Mouse (Mus musculus) heart, postnatal 0 days (tissue): ENCODE measurements around the gene Mphosph6. TPM values are rescaled to one million over a fixed set of nuclear protein-coding genes. Genes with fewer than 3 reads are reported as not detected.
A peak's percentile ranks its signal among the peaks of the same experiment; 100 is the strongest.

Experiments
- ATAC-seq: fragments of 200-750 bp; cut with Nextera tagmentation; 2 replicates; pipeline ENCODE4 v1.8.0; 2017; ENCODE audit warnings: low read depth, moderate number of reproducible peaks, moderate library complexity; ENCODE audit not compliant: insufficient read depth
- DNase-seq: peaks from one replicate; pipeline ENCODE4 v3.0.0-alpha.2; 2016; ENCODE audit warnings: low spot score
- H3K27ac ChIP-seq: fragments of 300-500 bp; sonication (generic); 2 replicates; pipeline ENCODE4 v1.5.1; 2014; ENCODE audit warnings: low read depth, mild to moderate bottlenecking
- H3K27me3 ChIP-seq: fragments of 300-500 bp; sonication (generic); 2 replicates; pipeline ENCODE4 v1.6.1; 2014; ENCODE audit warnings: low read length, mixed read lengths; ENCODE audit not compliant: control insufficient read depth, insufficient read depth
- H3K36me3 ChIP-seq: fragments of 300-500 bp; sonication (generic); replicated peaks from 2 replicates; pipeline ENCODE4 v1.6.1; 2014; ENCODE audit warnings: low read length, mixed read lengths; ENCODE audit not compliant: control insufficient read depth, insufficient read depth
- H3K4me1 ChIP-seq: fragments of 300-500 bp; sonication (generic); 2 replicates; pipeline ENCODE4 v1.6.1; 2014; ENCODE audit warnings: antibody characterized with exemption; ENCODE audit not compliant: control insufficient read depth, insufficient read depth
- H3K4me2 ChIP-seq: fragments of 300-500 bp; sonication (generic); 2 replicates; pipeline ENCODE4 v1.6.1; 2014; ENCODE audit warnings: low read depth, mild to moderate bottlenecking, low read length, moderate library complexity
- H3K4me3 ChIP-seq: fragments of 300-500 bp; sonication (generic); 2 replicates; pipeline ENCODE4 v1.5.1; 2014; ENCODE audit warnings: low read depth, low read length
- H3K9ac ChIP-seq: fragments of 300-500 bp; sonication (generic); replicated peaks from 2 replicates; pipeline ENCODE4 v1.6.1; 2014; ENCODE audit warnings: low read depth, low read length, mixed read lengths
- H3K9me3 ChIP-seq: fragments of 300-500 bp; sonication (generic); replicated peaks from 2 replicates; pipeline ENCODE4 v1.6.1; 2016; ENCODE audit warnings: low read length; ENCODE audit not compliant: control insufficient read depth
- CTCF ChIP-seq: IDR thresholded peaks from 2 replicates; pipeline ENCODE4 v1.5.1; 2016; ENCODE audit warnings: antibody characterized with exemption, control low read depth, low read depth
- EP300 ChIP-seq: IDR thresholded peaks from 2 replicates; pipeline ENCODE4 v1.6.1; 2016; ENCODE audit warnings: antibody characterized with exemption, low read depth
- WGBS: fragments of 180-500 bp; shearing (Covaris S2); extraction: QIAGEN DNeasy Blood & Tissue Kit; methylation state at CpG from one replicate; pipeline ENCODE4 v1.1.7; 2014; 5-methylcytosine and 5-hydroxymethylcytosine counted together
- polyA plus RNA-seq: library from polyadenylated mRNA; unstranded; fragments of >200 nt; fragmentation: Nextera tagmentation; extraction: Ambion mirVana; gene quantifications from 2 replicates; pipeline ENCODE4 v1.2.1, GENCODE M21; 2015
- total RNA-seq: library from RNA; depleted of rRNA; stranded (reverse); fragments of >200 nt; gene quantifications from 2 replicates; pipeline ENCODE4 v1.2.3, GENCODE M21; 2014; ENCODE audit warnings: low replicate concordance

Mphosph6 gene
- total and polyA plus RNA-seq, 2 experiments from 2014 or later = 12.9 to 23.6 TPM

DNA sequence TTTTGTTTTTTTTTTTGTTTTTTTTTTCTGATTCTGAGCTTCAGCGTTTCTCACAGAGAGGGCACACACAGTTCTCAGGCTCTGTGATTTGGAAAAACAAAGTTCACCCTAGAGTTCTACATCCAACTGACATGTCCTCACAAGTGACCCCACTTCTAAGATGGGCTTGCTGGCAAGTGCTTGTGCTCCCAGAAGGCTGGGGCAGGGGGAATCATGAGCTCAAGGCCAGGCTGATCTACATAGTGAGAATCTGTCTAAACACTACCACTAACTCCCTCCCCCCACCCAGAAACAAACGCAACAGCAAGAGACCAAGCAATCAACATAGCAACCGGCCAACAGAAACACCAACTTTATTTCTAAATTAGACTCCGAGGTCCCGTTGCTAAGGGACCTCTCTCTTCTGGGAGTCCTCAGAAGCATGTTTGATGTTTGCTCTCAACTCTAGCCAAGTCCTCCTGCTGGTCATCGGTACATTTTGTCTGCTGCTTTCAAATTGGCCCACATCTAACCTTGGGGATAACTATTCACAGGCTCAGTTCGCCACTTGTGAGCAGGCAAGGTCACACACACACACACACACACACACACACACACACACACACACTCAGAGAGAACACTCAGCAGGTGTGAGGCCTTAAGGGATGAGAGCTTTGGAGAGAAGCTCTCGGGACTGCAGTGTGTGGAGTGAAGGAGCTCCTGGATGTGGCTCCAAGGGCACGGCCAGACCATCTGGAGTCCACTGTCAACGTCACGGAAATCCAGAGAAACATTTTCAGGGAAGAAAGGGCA lies 23.0 kb downstream of the Mphosph6 start:
- DNase-seq (no peak), ATAC-seq (no peak)
- Histone ChIP-seq H3K4me2 (no peak overlapping the region), H3K9me3 (no peaks in the 10 kb centered on the region), H3K9ac (no peak overlapping the region), H3K36me3 (no peaks in the 10 kb centered on the region), H3K4me1 (no peaks in the 10 kb centered on the region), H3K4me3 (no peak overlapping the region), H3K27ac (no peak overlapping the region), H3K27me3 (no peaks in the 10 kb centered on the region)
- WGBS = 63% methylated on average over 11 of the region's 11 CpGs
- no peak for TF ChIP-seq CTCF

GRCm38 (mm10) chr8:117776075-117776474 lies 25.7 kb downstream of the Mphosph6 start:
- no peak for TF ChIP-seq CTCF
- no peak for TF ChIP-seq EP300
- Histone ChIP-seq H3K4me2 (no peak overlapping the region), H3K27ac (no peak overlapping the region), H3K9me3 (no peaks in the 10 kb centered on the region), H3K9ac (no peak overlapping the region), H3K4me1 (no peaks in the 10 kb centered on the region), H3K27me3 (no peaks in the 10 kb centered on the region), H3K4me3 (no peak overlapping the region), H3K36me3 (no peaks in the 10 kb centered on the region)
- ATAC-seq (no peak), DNase-seq (no peak)
- WGBS = 74% methylated on average over 10 of the region's 10 CpGs

GRCm38 (mm10) chr8:117775626-117776025 lies 26.1 kb downstream of the Mphosph6 start:
- Histone ChIP-seq H3K4me2 (no peak overlapping the region), H3K9ac (no peak overlapping the region), H3K9me3 (no peaks in the 10 kb centered on the region), H3K36me3 (no peaks in the 10 kb centered on the region), H3K27ac (no peak overlapping the region), H3K4me1 (no peaks in the 10 kb centered on the region), H3K4me3 (no peak overlapping the region), H3K27me3 (no peaks in the 10 kb centered on the region)
- TF ChIP-seq CTCF (no peak), EP300 (no peak)
- ATAC-seq (no peak), DNase-seq (no peak)
- 45% methylated on average over 10 of the region's 10 CpGs for WGBS

DNA sequence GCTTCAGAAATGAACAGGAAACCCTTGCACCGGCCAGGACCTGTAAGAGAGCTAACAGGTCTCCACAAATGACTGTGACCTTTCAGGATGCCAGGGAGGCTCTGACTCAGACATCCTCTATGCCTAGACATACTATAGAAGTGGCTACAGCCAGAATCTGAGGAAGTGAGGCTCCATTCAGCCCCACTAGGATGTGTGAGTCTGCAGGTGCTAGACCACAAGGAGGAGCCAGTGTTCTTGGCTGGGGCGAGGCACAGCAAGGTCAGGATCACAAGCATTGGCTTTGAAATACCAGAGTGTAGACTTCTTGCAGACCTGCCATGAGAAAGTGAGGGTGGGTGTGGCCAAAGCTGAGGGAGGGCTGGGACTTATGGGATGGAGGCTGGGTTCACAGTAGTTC lies 29.1 kb downstream of the Mphosph6 start:
- ATAC-seq (no peak), DNase-seq (no peak)
- no peaks in the 10 kb centered on the region for H3K9me3 ChIP-seq
- H3K4me1 ChIP-seq = no peaks in the 10 kb centered on the region
- no peak overlapping the region for H3K4me3 ChIP-seq
- no peak overlapping the region for H3K9ac ChIP-seq
- no peaks in the 10 kb centered on the region for H3K36me3 ChIP-seq
- no peak overlapping the region for H3K27ac ChIP-seq
- TF ChIP-seq CTCF (peak; percentile 16; the same call in 1 of the 2 replicates), EP300 (no peak)
- 51% methylated on average over 2 of the region's 2 CpGs for WGBS
- no peak overlapping the region for H3K4me2 ChIP-seq
- no peaks in the 10 kb centered on the region for H3K27me3 ChIP-seq

GRCm38 (mm10) chr8:117772126-117772525 lies 29.6 kb downstream of the Mphosph6 start:
- TF ChIP-seq CTCF = peak; percentile 49
- TF ChIP-seq EP300 = no peak
- DNase-seq = no peak

More at GRCm38 (mm10) chr8:117772126-117772525, 29.6 kb downstream of the Mphosph6 start:
- Histone ChIP-seq H3K36me3 (no peaks in the 10 kb centered on the region), H3K9ac (no peak overlapping the region), H3K4me2 (no peak overlapping the region), H3K4me3 (no peak overlapping the region), H3K27ac (no peak overlapping the region), H3K27me3 (no peaks in the 10 kb centered on the region), H3K4me1 (no peaks in the 10 kb centered on the region), H3K9me3 (no peaks in the 10 kb centered on the region)
- 67% methylated on average over 2 of the region's 2 CpGs for WGBS
- ATAC-seq = no peak
